Mouse (Mus musculus) T-helper 2 cell (primary cell): ENCODE results near the gene Ormdl3.
"Not testable (repeated sequence)": the region's sequence is repeated elsewhere in the genome, so short reads cannot be mapped to it uniquely, and the experiment has no call there.

Source experiments
- in situ Hi-C: fragments of 300-600 bp; cut with MboI, MseI; formaldehyde crosslinking; loops from one replicate; pipeline ENCODE4 v1.15.1; 2025; ENCODE audit warnings: high pct_unique_total_duplicates

The Ormdl3 gene

DNA sequence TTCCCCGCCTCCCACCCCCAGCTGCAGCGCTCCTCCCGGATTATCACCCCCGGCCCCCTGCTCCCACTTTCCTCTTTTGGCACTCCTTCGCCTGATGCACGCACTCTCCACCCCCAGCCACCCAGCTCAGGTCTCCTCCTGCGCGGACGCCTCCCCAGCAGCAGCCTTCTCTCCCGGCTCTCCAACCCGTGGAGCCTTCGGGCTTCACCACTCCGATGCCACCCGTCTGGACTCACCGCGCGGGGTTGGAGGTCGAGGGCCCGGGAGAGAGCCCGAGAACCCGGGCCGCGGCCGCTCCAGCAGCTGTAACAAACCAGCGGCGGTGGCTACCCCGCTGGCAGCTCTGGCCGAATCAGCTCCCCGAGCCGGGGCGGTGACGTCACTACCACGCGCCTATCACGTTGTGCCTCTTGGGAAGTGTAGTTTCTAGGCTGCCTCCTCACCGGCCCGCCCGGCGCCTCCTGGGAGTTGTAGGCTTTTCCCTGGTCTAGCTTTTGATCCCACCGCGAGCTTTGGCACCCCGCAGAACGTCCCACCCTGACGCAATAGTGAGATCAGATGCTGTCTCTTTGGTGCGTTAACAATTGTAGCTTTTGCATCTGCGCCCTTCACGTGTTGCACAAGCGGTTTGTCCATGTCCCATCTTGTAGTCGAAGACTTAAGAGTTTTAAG lies at the start of gene Ormdl3:
Gene Ormdl3, minus strand, starts transcription at position 477 of the 672 bp plus-strand sequence.
- in situ Hi-C loops, result loop anchor here (5.0 to 10.0 kb wide), 2 partner anchors 35 to 48 kb away; partner anchors contain the start of gene Zpbp2

DNA sequence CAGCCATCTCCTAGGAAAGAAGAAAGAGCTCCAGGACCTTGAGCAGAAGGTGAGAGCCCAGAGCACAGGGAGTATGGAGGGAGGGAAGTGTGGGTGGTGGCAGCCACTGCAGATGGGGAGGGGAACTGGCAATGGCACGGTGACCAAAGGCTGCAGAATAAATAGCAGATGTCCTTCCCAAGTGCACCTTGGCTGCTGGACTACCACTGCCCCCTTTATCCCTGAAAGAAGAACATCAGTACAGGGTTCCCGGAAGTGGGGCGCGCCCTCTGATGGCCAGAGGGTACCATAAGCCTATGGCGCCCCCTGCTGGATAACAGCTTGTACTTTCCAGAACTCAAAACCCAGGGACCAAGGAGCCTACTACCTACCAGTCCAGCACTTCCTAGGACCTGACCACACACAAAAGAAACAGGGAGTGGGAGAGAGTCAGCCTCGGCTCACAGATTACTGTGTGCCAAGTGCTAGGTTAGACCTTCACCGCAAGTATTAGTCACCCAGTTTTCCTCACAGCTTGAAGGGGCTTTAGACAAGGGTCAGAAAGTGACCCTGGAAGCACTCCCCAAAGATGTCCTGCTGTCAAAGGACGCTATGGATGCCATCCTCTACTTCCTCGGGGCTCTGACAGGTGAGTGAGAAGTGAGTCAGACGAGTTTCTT lies 48.3 kb upstream of the Ormdl3 start:
- in situ Hi-C loops, result loop anchor here (5.0 to 10.0 kb wide), 3 partner anchors 37 to 59 kb away; partner anchors contain the start of gene Ormdl3

DNA sequence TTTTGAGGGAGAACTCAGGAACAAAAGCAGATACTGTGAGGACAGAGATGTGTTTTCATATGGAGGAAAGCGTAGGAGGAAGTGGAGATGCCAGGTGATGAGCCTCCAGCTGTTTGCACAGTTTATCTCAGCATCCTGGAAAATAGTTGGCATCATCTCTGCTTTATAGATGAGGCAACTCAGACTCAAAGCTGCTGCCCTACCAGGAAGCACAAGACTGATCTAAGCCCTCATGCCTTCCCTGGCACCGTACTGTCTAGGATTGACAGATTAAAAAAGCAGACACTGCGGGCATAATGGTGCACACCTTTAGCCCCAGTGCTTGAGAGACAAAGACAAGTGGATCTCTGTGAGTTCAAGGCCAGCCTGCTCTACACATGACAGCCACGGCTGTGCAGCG lies 43.5 kb upstream of the Ormdl3 start:
- in situ Hi-C loops, result loop anchor here (5.0 to 10.0 kb wide), 3 partner anchors 46 to 73 kb away; partner anchors contain the start of gene Ormdl3

DNA sequence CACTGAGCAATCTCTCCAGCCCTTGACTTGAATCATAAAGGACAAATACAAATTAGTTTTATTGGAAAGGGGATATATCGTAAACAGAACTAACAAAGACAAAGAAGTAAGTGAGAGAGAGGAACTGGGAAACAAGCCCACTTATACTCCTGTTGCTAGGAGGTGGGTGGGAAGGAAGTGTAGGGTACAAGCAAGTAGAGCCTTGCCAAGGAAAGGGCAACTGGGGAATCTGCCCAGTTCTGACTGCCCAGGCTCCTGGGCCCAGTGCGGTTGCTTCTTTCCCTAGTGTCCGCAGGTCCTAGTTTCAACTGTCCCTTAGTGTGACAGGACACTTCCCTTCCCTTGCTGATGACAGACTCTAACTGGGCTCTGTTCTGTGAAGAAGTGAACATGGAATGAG lies 41.5 kb upstream of the Ormdl3 start:
- in situ Hi-C loops, result no loop called here

DNA sequence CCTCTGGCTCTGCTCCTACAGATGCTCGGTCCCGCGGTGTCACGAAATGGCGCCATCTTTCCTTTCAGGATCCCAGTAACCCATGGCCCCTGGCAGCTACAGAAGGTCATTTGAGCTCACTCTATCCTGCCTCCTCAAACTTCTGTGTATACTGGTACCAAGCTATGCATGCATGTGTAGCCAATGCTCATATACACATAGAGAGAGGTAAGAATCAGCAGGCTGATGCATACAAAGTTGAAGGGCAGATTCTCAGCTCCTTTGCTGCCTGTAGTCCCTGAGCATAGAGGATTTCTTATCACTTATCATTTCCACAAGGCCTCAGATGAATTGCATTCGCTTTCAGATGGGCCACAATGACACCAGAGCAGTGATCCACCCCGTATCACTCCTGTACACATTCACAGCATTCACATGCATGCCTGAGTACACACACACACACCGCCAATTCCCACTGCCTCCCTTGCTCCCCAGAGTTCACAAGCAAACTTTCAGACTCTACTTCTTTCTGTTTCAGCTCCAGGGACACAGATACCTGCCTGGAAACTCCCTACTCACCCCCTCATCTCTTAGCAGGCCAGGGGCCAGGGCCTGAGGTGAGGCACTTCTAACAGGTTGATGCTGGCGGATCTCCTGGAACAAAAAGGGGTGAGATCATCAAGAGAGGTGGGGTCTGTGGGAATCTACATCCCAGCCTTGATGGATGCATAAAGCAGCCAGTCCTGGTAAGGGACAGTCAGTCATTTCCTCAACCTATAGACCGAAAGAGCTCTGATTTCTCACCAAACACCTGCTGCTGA lies 38.6 kb upstream of the Ormdl3 start, which contains the start of the genes Gm12355 and Gsdma3:
Gene Gm12355, minus strand, starts transcription at position 51 of the 800 bp plus-strand sequence.
Gene Gsdma3, plus strand, starts transcription at position 750 of the 800 bp plus-strand sequence.
- in situ Hi-C loops, result no loop called here

DNA sequence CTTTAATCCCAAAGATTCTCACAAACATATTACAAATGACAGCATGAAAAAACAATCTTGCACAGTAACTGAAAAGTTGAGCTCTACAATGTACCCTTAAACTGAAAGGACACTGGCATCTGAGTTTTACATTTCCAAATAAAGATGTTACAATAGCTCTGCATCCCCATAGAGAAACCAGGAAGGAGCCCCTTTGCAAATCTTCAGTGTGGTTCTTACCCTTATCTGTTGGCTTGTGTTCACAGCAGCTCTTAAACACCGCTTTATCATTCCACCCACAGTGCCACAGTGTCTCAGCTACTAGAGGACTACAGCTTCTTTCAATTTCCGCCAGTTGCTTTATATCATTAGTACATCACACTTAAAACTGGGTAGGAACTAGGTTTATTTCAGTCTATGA lies 37.2 kb upstream of the Ormdl3 start:
- in situ Hi-C loops, result not testable (repeated sequence)

DNA sequence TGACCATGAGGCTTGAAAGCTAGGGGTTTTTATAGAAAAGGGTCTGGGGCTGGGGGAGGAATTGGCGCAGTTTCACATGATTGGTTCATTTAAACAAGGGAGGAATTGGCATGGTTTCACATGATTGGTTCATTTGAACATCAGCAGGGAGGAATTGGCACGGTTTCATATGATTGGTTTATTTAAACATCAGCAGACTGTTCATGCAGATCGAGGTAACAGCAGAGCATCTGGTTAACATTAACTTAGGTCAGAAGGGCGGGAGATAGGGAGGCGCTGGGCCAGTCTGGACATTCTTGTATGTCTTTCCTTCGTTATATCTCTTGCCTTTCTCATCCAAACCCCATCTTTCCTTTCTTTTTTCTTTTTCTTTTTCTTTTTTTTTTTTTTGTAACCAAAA lies 36.8 kb upstream of the Ormdl3 start:
- in situ Hi-C loops, result not testable (repeated sequence)

DNA sequence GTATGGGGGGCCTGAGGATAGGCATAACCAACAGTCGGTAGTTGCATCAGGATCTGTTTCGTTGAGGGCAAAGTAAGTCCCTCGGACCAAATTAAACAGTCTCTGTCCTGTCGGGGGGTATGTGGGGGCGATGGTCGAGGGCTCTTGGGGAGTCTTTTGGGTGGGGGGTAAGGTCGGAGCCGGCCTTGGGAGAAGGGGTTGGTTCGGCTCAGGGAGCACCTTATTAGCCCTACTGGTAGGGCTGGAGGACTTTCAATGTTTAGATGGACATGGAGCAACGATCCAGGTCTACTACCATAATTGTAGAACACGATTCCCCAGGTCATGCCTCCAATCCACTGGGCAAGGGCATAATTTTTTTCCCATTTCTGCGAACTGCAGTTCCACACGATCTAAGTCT lies 33.6 kb upstream of the Ormdl3 start:
- in situ Hi-C loops, result no loop called here

DNA sequence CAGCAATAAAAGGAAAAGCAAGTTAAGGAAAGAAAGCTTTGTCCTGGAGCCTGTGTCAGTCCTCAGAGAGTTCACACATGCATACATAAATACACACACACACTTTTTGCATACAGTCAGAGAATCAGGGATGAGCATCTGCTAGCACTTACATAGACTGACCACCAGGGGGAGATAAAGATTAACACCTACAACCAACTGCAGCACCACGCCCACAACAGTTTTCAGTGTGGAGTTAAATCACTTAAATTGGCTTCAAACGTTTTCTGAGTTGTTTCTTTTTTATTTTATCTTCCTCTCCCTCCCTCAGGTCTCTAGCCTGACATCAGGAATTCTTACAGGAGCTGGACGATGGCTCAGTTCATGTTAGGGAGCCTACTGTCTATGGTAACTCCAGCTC lies 19.6 kb upstream of the Ormdl3 start:
- in situ Hi-C loops, result loop anchor here (5.0 kb wide), 1 partner anchor 36 kb away; no protein-coding TSS in a partner anchor

DNA sequence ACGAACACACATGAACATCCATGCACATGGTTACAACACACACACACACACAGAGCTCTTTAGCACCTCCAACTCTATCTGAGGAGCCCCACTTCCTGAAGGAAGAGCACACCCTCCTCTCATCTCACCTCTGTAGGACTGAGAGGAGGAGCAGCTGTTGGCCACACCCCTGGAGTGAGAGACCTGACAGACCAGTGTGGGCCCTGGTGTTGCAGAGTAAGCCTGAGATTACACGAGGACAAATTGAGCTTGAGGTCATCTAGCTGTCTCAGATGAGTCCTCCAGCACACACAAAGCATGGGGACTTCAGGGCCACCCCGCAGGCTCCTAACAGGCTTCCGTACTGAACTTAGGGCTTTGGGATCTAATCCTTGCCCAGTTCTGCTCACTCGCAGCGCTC lies 17.7 kb upstream of the Ormdl3 start:
- in situ Hi-C loops, result loop anchor here (5.0 kb wide), 1 partner anchor 37 kb away; no protein-coding TSS in a partner anchor

DNA sequence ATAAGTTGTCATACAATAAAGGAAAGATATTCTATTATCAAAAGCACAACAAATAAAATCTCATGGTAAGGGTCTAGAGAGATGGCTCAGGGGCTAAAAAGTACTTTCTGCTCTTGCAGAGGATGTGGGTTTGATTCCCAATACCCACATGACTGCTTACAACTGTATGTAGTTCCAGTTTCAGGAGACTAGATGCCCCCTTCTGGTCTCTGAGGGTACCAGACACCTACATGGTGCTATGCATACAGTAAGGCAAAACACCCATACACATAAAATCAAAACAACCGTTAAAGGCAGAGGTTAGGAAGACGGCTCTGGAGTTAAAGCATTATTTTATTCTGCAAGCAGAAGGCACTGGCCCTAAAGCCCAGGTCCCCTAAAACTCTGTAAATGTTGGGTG lies 16.8 kb upstream of the Ormdl3 start:
- in situ Hi-C loops, result no loop called here

DNA sequence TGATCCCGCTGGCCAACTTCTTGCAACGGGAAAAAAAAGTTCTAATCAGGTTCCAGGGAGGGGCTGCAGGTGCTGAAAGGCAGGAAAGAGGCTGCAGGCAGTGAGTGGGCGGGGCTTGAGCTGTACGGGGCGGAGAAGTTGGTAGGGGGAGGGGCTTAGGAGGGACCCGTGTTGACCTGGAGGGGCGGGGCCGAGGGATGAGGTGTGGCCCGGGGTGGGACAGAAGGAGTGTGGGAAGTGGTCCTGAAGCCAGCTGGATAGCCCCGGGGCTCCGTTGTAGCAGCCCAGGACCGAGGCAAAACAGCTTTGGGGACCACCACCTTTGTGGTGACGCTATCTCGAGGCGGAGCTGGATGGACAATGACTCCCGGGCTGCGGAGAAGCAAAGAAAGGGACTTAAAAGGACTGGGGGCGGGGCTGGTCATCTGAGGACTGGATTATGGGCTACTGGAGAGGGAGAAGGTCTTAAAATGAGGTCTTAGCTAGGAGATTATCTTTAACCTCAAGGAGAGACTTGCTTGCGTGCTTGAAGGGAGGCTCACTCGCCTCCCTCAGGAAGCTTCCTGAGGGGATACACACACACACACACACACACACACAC lies 15.0 kb upstream of the Ormdl3 start:
- in situ Hi-C loops, result no loop called here

DNA sequence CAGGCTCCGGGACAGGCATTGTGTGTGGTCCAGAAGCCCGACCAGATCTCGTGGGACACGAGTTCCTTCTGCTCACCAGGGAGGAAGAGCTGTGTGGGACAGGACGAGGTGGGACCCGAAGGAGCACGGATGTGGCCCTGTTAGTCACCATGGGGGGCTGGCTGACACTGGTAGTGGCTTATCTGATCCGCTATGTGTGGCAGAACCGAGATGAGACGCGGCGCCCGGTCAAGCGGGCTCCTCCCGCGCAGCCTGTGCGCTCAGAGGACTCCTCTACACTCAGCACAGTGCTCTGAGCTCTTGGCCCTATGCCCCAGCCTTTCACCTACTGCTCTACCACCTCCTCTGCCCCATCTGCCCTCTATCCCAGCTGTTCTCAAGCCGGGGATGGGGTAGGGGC lies 12.1 kb upstream of the Ormdl3 start:
- in situ Hi-C loops, result no loop called here

DNA sequence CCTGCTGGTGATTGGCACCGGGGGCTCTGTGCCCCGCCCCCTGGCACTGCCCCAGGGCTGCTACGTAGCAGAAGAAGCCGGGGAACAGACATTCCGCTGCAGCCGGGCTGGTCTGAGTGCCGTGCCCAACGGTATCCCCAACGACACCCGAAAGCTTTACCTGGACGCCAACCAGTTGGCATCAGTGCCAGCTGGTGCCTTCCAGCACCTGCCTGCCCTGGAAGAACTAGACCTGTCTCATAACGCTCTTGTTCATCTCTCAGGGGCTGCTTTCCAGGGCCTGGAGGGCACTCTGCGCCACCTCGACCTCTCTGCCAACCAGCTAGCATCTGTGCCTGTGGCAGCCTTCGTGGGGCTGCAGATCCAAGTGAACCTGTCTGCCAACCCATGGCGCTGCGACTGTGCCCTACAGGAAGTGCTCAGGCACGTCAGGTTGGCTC lies 11.7 kb upstream of the Ormdl3 start:
- in situ Hi-C loops, result no loop called here

DNA sequence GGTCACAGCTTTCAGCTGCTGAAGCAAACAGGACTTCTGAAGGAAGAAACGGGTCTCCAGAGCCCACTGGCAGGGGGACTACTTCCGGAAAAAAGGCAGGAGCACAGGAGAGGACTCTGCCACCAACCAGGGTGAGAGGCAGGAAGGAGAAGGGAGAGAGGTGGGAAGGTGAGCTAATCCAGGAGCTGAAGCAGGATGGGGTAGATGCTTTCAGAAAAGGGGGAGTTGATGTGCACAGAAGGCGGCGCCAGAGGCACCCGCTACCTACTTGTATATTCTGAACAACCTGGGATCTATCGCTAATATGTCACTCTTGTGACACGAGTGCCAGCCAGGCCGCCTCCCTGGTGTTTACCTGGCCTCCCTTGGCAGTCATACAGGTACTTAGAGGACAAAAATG lies 10.8 kb upstream of the Ormdl3 start, which contains the start of gene Lrrc3c:
Gene Lrrc3c, plus strand, starts transcription at position 301 of the 400 bp plus-strand sequence.
- in situ Hi-C loops, result no loop called here

DNA sequence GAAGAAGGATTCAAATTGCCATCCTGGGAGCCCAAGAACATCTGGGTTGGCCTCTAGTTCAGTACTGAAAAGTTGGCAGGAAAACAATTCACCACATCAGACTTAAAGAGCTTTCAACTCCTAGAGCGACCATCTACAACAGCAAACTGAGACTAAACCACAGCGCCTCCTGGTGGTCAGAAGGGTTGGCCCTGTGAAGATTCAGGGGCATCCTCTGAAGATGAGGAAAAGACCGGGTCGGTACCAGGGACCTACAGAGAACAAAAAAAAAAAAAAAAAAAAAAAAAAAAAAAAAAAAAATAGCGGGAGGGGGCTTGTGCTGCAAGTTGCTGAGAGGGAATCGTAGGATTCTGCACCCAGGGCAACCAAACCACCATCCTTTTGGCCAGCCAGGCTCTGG lies 10.2 kb upstream of the Ormdl3 start:
- in situ Hi-C loops, result no loop called here

DNA sequence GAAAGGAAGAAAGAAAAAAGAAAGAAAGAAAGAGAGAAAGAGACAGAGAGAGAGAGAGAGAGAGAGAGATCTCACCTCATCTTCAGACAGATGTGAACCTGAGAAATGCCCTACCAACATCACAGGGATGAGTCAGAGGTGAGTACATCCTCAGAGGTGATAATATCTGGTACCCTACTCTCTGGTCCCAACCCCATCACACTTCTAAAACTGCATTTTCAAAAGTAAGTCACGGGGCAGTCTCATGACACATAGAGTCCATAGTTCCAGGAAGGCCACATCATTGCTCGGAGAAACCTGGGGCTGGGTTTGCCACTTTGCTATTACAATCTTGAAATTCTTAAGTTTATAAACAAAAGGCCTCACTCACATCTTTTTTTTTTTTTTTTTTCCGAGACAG lies 8.8 kb upstream of the Ormdl3 start:
- in situ Hi-C loops, result no loop called here

DNA sequence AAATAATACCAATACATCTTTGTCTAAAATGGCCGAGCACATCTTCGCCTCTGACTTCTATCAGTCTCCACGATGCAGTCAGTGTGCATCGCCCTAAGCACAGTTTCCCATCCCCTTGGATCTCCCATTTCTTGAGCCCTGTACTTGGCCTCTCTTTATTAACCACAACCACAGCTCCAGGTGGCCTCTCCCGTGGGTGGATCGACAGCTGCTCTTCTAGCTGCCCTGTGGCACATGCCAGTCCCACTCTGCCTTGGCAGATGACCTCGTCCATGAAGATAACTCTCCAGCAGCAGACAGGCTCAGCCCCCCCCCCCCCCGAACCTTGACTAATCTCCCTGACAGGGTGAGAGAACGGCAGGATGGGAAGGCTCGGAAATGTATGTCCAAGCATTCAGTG lies 8.3 kb upstream of the Ormdl3 start:
- in situ Hi-C loops, result no loop called here

DNA sequence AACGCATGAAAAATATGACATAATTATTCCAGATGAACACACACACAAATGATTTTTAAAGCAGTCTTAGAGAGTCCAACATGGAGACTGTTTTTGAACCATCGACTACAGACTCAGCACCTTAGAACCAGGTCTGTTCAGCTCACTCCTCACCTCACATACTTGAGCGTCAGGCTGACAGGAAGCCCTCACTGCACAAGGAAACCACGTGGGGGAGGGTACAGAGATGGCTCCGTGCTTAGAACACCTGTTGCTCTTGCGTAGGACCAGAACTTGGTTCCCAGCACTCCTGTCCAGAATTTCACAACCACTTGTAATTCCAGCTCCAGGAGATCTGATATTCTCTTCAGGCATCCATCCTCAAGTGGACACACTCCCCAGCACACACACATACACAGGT lies 7.9 kb upstream of the Ormdl3 start:
- in situ Hi-C loops, result no loop called here

DNA sequence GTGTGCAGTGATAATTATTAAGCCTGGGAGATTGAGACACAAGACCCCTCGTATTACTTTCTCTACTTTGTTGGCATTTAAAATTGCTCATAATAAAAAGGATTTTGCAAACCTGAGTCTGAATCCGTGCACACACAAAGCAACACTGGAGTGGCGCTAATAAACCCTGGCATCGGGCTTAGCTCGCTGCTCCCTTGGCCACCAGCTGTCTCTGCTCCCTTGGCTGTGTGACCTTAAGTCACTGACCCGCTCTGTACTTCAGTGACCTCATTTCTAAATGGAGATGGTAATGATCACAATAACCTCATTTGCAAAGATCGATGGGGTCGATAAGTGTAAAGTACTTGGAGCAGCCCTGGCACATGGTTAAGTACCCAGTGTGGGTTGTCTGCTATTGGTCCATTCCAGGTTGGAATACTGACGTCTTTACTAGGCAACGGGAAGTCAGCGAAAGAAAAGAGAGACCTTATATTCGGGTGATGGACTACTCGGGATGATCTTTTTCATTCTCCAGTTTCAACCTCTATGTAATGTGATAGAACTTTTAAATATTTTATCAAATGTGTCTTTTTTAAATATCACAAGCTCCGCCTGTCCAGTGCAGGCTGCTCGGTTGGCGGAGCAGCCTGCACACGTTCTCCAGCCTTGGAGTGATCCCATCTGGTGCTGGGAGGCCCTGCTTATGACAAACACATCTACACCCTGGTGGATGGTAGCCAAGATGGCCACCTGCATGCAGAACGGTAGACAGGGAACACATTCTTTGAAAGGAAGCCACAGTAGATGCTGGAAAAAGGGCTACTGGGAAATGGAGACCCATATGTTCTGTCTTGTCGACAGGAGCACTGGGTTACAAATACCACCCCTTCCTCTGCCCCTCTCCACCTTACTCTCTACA lies 3.6 kb upstream of the Ormdl3 start:
- in situ Hi-C loops, result no loop called here
